Comparison of ENCODE assay signal across 8 mouse cellular contexts in the genomic region with DNA sequence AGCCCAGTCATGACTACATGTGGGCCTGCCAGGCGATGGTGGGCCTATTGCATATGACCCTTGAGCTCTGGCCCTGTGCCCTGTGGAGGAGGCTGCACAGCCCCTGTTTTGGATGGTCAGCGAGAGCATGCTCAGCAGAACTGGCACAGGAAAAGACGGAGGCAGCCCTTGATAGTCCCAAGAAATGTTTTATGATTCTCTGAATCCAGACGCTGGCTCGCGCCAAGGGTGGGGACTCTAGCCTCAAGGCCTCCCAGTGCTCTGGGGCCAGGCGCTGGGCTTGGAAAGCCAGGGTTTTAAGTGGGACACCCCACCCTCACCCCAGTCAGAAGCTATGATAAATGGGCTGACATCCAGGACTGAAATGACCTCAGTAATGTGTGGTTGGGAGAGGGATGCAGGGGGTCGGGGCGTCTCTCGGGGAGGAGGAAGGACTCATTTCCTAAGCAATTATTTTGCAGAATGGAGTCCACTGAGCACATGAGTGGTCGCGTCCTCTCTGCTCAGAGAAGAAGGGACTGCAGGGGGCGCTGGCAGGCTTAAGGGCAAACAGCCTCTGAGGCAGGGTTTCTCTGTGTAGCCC. TPM values are rescaled to one million over a fixed set of nuclear protein-coding genes. Genes with fewer than 3 reads are reported as not detected.
DNase-seq lines count a peak whose midpoint lies in the region; ATAC-seq and TF ChIP-seq lines count a peak whose summit lies in the region.

No protein-coding gene starts in this region.

- H3K27ac ChIP-seq in intestine, embryonic 16.5 days (ENCODE audit: low read length) = peak overlapping the region; percentile 53
- H3K27ac ChIP-seq in liver, embryonic 16.5 days (ENCODE audit: low read length) = peak overlapping the region; percentile 33; the same call in 1 of the 2 replicates

- DNase-seq in cerebellum, postnatal 10 days = peak; percentile 54 to 55
- no peak for DNase-seq in cerebellum, adult 9-11 months
- no peak for DNase-seq in brain, embryonic 14.5 days (ENCODE audit: low read depth)
- peak; percentile 38 for DNase-seq in testis, postnatal 14 days (ENCODE audit: low spot score)
- no peak for DNase-seq in left cerebral cortex, adult 8-10 months (ENCODE audit: low spot score in 2 of 2)

- peak overlapping the region; percentile 35; the same call in 1 of the 2 replicates for H3K9ac ChIP-seq in intestine, embryonic 16.5 days (ENCODE audit: low read depth, low read length)
- no peak overlapping the region for H3K9ac ChIP-seq in liver, embryonic 16.5 days (ENCODE audit: low read depth, low read length)

- ATAC-seq in intestine, embryonic 16.5 days = peak; percentile 36
- peak; percentile 78 for ATAC-seq in liver, embryonic 16.5 days (ENCODE audit: low read depth)
- no peak for ATAC-seq in megakaryocyte progenitor cell, adult 5-6 weeks (replicated peaks; ENCODE audit: poor library complexity)

- TF ChIP-seq POLR2A in brain, embryonic 14.5 days (IDR thresholded peaks at IDR 0.05; ENCODE audit: borderline replicate concordance, extremely low read depth, insufficient read depth, insufficient read length, poor library complexity, severe bottlenecking) = no peak

- H3K36me3 ChIP-seq in intestine, embryonic 16.5 days (ENCODE audit: control insufficient read depth, insufficient read depth, low read length) = no peaks in the 10 kb centered on the region
- H3K36me3 ChIP-seq in liver, embryonic 16.5 days (ENCODE audit: control insufficient read depth, insufficient read depth) = no peaks in the 10 kb centered on the region

- peak overlapping the region; percentile 5; the same call in 1 of the 2 replicates for H3K4me2 ChIP-seq in intestine, embryonic 16.5 days (ENCODE audit: low read depth, low read length)
- H3K4me2 ChIP-seq in liver, embryonic 16.5 days (ENCODE audit: low read depth, low read length) = peak overlapping the region; percentile 33

- H3K27me3 ChIP-seq in intestine, embryonic 16.5 days (replicated peaks; ENCODE audit: control insufficient read depth, insufficient read depth, low read length) = no peaks in the 10 kb centered on the region
- H3K27me3 ChIP-seq in liver, embryonic 16.5 days (ENCODE audit: control insufficient read depth, insufficient read depth, low read depth, low read length) = peaks cover 2% of the 10 kb centered on the region

- H3K4me3 ChIP-seq in intestine, embryonic 16.5 days (ENCODE audit: low read length) = no peak overlapping the region
- no peak overlapping the region for H3K4me3 ChIP-seq in liver, embryonic 16.5 days (ENCODE audit: low read depth, low read length)

- no peaks in the 10 kb centered on the region for H3K9me3 ChIP-seq in intestine, embryonic 16.5 days (ENCODE audit: control insufficient read depth, low read length)
- no peaks in the 10 kb centered on the region for H3K9me3 ChIP-seq in liver, embryonic 16.5 days (replicated peaks; ENCODE audit: control insufficient read depth, low read length)

- TF ChIP-seq CTCF in brain, embryonic 14.5 days (IDR thresholded peaks at IDR 0.05; ENCODE audit: borderline replicate concordance, extremely low read depth, insufficient read depth, insufficient read length) = 0 out of 2 replicates have a peak, but pooled peaks have one; percentile 17

- WGBS in intestine, embryonic 16.5 days = 36% methylated on average over 13 of the region's 13 CpGs
- WGBS in liver, embryonic 16.5 days (ENCODE audit: insufficient replicate concordance) = 48% methylated on average over 13 of the region's 13 CpGs

- peaks cover 79% of the 10 kb centered on the region for H3K4me1 ChIP-seq in intestine, embryonic 16.5 days (ENCODE audit: control insufficient read depth, insufficient read depth, low read length)
- peaks cover 39% of the 10 kb centered on the region for H3K4me1 ChIP-seq in liver, embryonic 16.5 days (ENCODE audit: control insufficient read depth, low read depth, low read length)

RNA-seq across cellular contexts. Expression of gene Ece1, which starts 5.7 kb away (rescaled TPM):
- polyA plus RNA-seq in brain, embryonic 14.5 days (2012; rRNA removed) = 6.5 and 15.8 TPM in 2 replicates
- polyA plus RNA-seq in intestine, embryonic 16.5 days (2015; fragmentation: Nextera tagmentation; extraction: Ambion mirVana) = 56.0 and 63.0 TPM in 2 replicates
- polyA plus RNA-seq in liver, embryonic 16.5 days (2015; fragmentation: Nextera tagmentation; extraction: Ambion mirVana) = 16.3 and 23.4 TPM in 2 replicates
- total RNA-seq in left cerebral cortex, adult 8-10 months (2022) = 10 to 100 TPM; 81.0 to 85.8 (median 83.3) TPM
- total RNA-seq in megakaryocyte progenitor cell, adult 5-6 weeks (2015) = 6.2 and 7.3 TPM in 2 replicates
- total RNA-seq in megakaryocyte progenitor cell, adult 5-6 weeks (2017) = 2.9 and 3.2 TPM in 2 replicates

Comparison
In these comparisons a context has a peak if more than half of its experiments do, and no peak if none do; other contexts are left out.
1. DNase-seq: peak in cerebellum, postnatal 10 days (2 of 2) and testis, postnatal 14 days (single experiment); none in cerebellum, adult 9-11 months (single experiment), brain, embryonic 14.5 days (single experiment) and left cerebral cortex, adult 8-10 months (0 of 2).